Mouse (Mus musculus): ENCODE data around the gene Rtl10. TPM values are rescaled to one million over a fixed set of nuclear protein-coding genes. Genes with fewer than 3 reads are reported as not detected.

Rtl10 gene
- total RNA-seq (2021) = 10 to 100 TPM in 1 of 2 experiments, 1 to 10 TPM in 1; 9.5 to 11.0 TPM
- long read RNA-seq, experiment 1 = 0 reads
- long read RNA-seq, experiment 2, partial matches to known transcripts = 0 of 1 reads
- long read RNA-seq, experiment 2, other reads (novel, unspliced or antisense) = 0 of 1 reads

- peak; percentile 82 to 93 for DNase-seq (ENCODE audit: low spot score in 2 of 2)
These were observed at the start of gene Rtl10, which contains the start of gene Gnb1l for GRCm38 (mm10) chr16:18498558-18498990. Gene Rtl10 (plus strand): TSS chr16:18498901. Gene Gnb1l (plus strand): TSS chr16:18498713.

- no peak for DNase-seq (ENCODE audit: low spot score in 2 of 2)
These were observed 49.7 kb upstream of the Rtl10 start for GRCm38 (mm10) chr16:18449005-18449404.

- no peak for DNase-seq (ENCODE audit: low spot score in 2 of 2)
These were observed 47.1 kb upstream of the Rtl10 start for GRCm38 (mm10) chr16:18451486-18452181.

GRCm38 (mm10) chr16:18452361-18452862, 46.3 kb upstream of the Rtl10 start:
- DNase-seq (ENCODE audit: low spot score in 2 of 2) = no peak

- no peak for DNase-seq (ENCODE audit: low spot score in 2 of 2)
These were observed 44.9 kb upstream of the Rtl10 start for GRCm38 (mm10) chr16:18453846-18454245.

- DNase-seq (ENCODE audit: low spot score in 2 of 2) = no peak
These were observed 43.3 kb upstream of the Rtl10 start for GRCm38 (mm10) chr16:18455407-18455806.

GRCm38 (mm10) chr16:18458661-18459060, 40.0 kb upstream of the Rtl10 start:
- DNase-seq (ENCODE audit: low spot score in 2 of 2) = no peak

GRCm38 (mm10) chr16:18459335-18459954, 39.3 kb upstream of the Rtl10 start:
- no peak for DNase-seq (ENCODE audit: low spot score in 2 of 2)

- DNase-seq (ENCODE audit: low spot score in 2 of 2) = no peak
These were observed 38.7 kb upstream of the Rtl10 start for GRCm38 (mm10) chr16:18459955-18460370.

GRCm38 (mm10) chr16:18460826-18461225, 37.9 kb upstream of the Rtl10 start:
- DNase-seq (ENCODE audit: low spot score in 2 of 2) = no peak

GRCm38 (mm10) chr16:18462031-18462430, 36.7 kb upstream of the Rtl10 start:
- no peak for DNase-seq (ENCODE audit: low spot score in 2 of 2)

GRCm38 (mm10) chr16:18462598-18462997, 36.1 kb upstream of the Rtl10 start:
- no peak for DNase-seq (ENCODE audit: low spot score in 2 of 2)

GRCm38 (mm10) chr16:18464271-18464670, 34.4 kb upstream of the Rtl10 start:
- DNase-seq (ENCODE audit: low spot score in 2 of 2) = no peak

GRCm38 (mm10) chr16:18470829-18471228, 27.9 kb upstream of the Rtl10 start:
- no peak for DNase-seq (ENCODE audit: low spot score in 2 of 2)

GRCm38 (mm10) chr16:18471381-18471955, 27.2 kb upstream of the Rtl10 start:
- DNase-seq (ENCODE audit: low spot score in 2 of 2) = no peak

- DNase-seq (ENCODE audit: low spot score in 2 of 2) = no peak
These were observed 26.7 kb upstream of the Rtl10 start for GRCm38 (mm10) chr16:18471976-18472375.

- no peak for DNase-seq (ENCODE audit: low spot score in 2 of 2)
These were observed 26.3 kb upstream of the Rtl10 start for GRCm38 (mm10) chr16:18472416-18472815.

- DNase-seq (ENCODE audit: low spot score in 2 of 2) = no peak
These were observed 25.7 kb upstream of the Rtl10 start for GRCm38 (mm10) chr16:18472976-18473375.

GRCm38 (mm10) chr16:18474021-18474420, 24.7 kb upstream of the Rtl10 start:
- no peak for DNase-seq (ENCODE audit: low spot score in 2 of 2)

GRCm38 (mm10) chr16:18477996-18478395, 20.7 kb upstream of the Rtl10 start:
- DNase-seq (ENCODE audit: low spot score in 2 of 2) = no peak

GRCm38 (mm10) chr16:18479667-18480066, 19.0 kb upstream of the Rtl10 start:
- no peak for DNase-seq (ENCODE audit: low spot score in 2 of 2)

GRCm38 (mm10) chr16:18480933-18481485, 17.7 kb upstream of the Rtl10 start:
- no peak for DNase-seq (ENCODE audit: low spot score in 2 of 2)
